Mouse (Mus musculus) cerebral cortex, adult 2 months (tissue): Measurements from ENCODE around the gene Ugt2b5.

Source experiments
- WGBS: fragments of 180-500 bp; shearing (Covaris S2); methylation state at CpG from one replicate; pipeline ENCODE4 v1.1.7; 2018; 5-methylcytosine and 5-hydroxymethylcytosine counted together

Gene Ugt2b5

DNA sequence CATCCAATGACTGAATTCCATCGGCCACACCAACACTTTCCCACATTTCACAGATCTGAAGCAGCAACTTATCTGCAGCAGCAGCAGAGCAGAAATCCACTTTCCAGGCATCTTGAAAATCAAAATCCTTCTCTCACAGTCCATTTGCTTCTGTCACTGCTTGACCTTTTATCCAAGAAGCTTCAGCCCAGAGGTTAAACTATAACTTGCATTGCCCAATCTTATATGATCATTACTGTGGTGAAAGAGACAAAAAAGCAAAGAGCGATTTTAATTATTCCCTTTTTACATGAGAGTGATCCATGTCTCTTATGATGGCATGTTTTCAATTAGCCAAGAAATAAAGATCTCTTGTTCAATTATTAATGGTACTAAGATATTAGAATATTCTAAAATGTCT lies at the start of gene Ugt2b5:
Ugt2b5 (minus strand) TSS at position 123 of the 400 bp plus-strand sequence.
- WGBS, result over 99% methylated on average over 2 of the region's 2 CpGs

DNA sequence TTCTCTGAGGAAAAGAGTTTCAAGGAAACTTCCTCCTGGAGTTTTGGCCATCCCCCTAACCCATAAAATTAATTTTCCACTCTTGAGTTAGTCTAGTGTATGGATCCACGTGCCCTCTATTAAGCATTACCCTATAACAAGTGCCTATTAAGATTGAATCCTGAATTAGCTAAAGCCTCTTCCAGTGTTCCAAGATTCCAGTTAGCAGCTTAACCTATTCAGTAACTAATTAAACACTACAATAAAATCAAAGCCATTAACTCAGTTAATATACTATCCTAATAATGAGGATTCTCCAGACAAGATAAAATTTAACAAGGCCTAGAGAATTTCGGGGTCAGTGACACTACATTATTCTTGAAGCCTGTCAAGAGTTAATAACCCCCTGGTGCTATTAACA lies 35.7 kb upstream of the Ugt2b5 start:
- WGBS, result 51% methylated on average over 2 of the region's 2 CpGs

DNA sequence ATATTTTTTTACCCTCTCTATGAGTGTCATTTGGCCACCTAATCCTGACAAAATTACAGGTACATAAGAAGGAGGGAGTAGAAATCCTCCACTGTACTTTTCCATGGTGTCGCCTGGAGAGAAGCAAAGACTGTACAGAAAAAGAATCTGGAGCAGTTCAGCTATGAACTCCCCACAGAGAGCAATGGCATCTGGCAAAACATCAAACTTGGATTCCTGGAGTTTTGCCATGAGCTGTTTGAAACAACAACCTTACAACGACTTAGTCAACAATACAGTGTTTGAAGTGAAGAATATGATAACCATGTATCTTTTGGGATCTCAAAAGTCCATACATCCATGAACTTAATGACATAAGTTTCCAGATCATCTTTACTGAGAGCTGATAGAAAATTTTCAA lies 34.6 kb upstream of the Ugt2b5 start:
- 56% methylated on average over 2 of the region's 2 CpGs for WGBS

GRCm38 (mm10) chr5:87147741-87148454 lies 7.8 kb upstream of the Ugt2b5 start:
- WGBS, result 63% methylated on average over 8 of the region's 8 CpGs

GRCm38 (mm10) chr5:87142865-87143456 lies 2.8 kb upstream of the Ugt2b5 start:
- 42% methylated on average over 3 of the region's 3 CpGs for WGBS

DNA sequence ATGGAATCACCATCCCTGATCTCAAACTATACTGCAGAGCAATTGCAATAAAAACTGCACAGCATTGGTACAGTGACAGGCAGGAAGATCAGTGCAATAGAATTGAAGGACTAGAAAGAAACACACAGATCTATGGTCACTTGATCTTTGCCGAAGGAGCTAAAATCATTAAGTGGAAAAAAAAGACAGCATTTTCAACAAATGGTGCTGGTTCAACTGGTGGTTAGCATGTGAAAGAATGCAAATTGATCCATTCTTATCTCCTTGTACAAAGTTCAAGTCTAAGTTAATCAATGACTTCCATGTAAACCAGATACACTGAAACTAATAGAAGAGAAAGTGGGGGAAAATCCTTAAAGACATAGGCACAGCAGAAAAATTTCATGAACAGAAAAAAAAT lies 36.4 kb downstream of the Ugt2b5 start:
- 92% methylated on average over 1 of the region's 1 CpGs for WGBS

GRCm38 (mm10) chr5:87092346-87093027 lies 47.6 kb downstream of the Ugt2b5 start, which contains the start of gene Ugt2b36:
Gene Ugt2b36 (minus strand): TSS chr5:87092555.
- WGBS, result 76% methylated on average over 1 of the region's 1 CpGs

GRCm38 (mm10) chr5:87086269-87086668 lies 53.8 kb downstream of the Ugt2b5 start:
- 76% methylated on average over 3 of the region's 3 CpGs for WGBS
